Mouse (Mus musculus) testis, adult 2 months (tissue): ENCODE data around the gene Errfi1.

ENCODE experiments used
- CTCF ChIP-seq: fragments of 200-500 bp; IDR thresholded peaks from 2 replicates; pipeline ENCODE4 v1.5.1; 2012; ENCODE audit warnings: low read depth, mild to moderate bottlenecking, inconsistent platforms, low read length, moderate library complexity; ENCODE audit not compliant: control insufficient read depth, insufficient read depth, insufficient replicate concordance
- POLR2A ChIP-seq: fragments of 200-500 bp; IDR thresholded peaks from 2 replicates; pipeline ENCODE4 v1.6.1; 2012; ENCODE audit warnings: low read depth, mild to moderate bottlenecking, inconsistent platforms, low read length, moderate library complexity; ENCODE audit not compliant: control insufficient read depth

- TF ChIP-seq CTCF, result no peak
- no peak for TF ChIP-seq POLR2A
These were observed 7.4 kb upstream of the Errfi1 start for GRCm38 (mm10) chr4:150846316-150846715.
